Mouse (Mus musculus): ENCODE results near the gene Srprb.

Gene Srprb

DNA sequence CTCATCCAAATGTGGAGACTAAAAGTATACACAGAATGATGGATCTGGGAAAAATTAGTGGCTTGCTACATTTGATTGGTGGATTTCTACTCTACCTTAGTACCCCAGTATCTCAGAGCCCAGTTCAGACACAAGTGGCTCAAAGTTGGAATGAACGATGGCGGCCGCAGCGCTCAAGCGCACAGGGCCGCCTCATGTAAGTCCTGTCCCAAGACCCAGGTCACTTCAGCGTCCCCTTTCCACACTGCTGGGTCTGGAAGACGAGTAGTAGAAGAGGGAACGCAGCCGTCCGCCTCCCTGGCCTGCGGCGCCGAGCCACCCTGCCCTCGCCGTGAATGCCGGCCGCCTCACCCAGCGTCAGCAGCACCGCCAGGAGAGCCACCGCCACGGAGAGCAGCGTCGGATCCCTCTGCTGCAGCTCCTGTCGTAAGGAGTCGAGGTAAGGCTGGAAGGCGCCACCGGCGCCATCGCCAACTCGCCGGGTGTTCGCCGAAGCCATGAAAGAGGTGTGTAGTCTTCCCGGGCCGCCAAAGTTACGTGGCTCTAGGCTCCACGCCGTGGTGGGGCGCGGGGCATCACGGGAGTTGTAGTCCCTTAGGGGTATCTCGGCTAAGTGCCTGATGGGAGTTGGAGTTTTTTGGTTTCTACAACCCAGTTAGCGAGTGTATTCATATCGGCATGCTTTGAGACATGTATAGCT, at the start of gene Srprb:
Gene Srprb (minus strand): TSS at position 577 of the 700 bp plus-strand sequence.
- peak; percentile 95 for DNase-seq (ENCODE audit: low spot score)

DNA sequence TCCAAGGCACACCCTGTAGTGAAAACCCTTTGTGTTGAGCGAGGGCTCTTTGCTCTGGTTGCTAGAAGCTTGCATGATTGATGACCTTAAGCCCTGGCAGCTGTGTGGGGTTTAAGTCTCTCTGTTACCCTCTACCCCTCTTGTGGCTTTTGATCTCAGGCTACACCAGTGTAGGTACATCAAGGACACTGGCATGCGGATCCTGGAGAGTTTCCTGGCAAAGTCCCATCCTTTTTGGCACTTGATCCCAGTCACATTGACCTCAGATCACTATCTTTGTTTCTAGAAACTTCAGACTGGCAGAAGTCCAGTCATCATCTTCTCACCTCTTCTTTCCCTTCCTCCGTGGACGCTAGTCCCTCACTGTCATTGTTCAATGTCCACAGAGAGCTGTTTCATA, 46.7 kb upstream of the Srprb start:
- DNase-seq (ENCODE audit: low spot score) = no peak

DNA sequence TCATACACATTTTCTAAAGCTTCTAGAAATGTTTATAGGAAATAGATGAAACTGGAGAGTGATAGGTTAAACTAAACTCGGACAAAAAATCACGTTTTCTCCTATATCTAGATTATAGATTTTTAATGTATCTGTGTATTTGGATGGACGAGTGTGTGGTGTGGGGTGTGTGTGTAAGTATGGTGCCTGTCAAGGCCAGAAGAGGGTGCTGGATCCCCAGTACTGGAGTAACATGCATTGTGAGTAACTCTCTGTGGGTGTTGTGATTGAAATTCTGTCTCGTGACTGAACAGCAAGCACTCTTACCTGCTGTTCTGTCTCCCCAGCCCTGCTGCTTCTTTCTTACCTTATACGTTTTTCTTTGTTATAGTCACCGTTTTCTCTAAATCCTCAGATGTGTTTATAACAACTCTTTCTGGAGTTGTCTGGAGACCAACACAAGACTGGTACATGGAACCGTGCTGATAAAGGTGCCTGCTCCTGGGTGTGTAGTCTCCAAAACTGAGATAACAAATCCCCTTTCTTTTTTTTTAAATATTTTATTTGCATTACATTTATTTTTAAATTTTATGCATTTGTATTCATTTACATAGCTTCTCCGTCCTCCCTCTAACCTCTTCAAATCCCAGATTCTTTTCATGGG, 44.7 kb upstream of the Srprb start:
- DNase-seq (ENCODE audit: low spot score) = no peak

DNA sequence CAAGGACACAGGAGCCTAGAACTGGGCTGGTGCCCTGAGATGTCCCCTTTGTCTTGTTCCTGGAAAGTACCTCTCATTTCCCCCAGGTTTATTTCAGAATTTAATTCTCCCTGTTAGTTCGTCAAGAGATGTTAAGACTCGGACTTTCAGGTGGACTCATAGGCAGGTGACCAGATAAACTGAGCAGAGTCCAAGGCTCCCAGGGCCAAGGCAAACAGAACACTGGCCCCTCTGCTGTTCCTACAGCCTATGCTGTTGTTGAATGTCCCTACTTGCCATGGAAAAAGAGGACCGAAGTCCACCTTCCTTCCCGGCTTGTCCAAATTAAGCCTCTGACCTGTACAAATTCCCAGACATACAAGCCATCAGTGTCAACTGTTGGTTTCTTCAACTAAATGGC, 41.7 kb upstream of the Srprb start:
- no peak for DNase-seq (ENCODE audit: low spot score)

DNA sequence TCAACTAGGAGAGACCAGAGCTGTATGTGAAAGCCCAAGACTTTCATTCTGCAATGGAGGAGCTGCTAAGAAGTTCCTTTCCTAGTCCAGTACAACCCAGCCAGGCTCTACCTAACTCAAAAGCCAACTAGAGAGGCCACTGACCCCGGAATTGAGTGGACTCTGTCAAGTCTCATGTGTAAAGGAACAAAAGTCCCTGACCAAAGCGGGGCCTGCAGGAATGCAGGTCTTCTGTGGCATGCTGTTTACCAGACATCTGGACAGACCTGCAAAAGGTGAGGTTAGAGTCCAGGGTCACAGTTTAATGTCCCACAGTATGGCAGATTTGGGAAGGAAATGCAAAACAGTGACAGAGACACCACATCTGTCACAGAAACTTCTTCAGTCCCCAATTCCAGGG, 39.3 kb upstream of the Srprb start:
- DNase-seq (ENCODE audit: low spot score) = no peak

DNA sequence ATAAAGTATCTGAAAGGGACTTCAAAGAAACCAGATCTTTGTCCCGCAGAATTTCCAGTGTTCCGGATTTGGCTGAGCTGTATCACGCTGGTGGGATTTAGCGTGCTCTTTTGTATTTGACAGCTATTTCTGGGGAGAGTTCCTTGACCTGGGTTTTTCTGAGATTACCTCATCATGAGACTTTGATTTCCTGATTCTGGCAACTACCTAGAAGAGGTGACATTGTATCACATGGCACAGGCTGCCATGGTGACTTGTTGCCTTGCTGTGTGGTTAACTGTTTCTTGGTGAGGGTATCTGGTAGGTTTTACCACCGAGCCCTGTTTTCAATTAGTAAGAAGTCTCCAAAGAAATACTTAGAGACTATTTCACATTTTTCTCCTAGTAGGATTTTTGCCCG, 37.5 kb upstream of the Srprb start:
- no peak for DNase-seq (ENCODE audit: low spot score)

DNA sequence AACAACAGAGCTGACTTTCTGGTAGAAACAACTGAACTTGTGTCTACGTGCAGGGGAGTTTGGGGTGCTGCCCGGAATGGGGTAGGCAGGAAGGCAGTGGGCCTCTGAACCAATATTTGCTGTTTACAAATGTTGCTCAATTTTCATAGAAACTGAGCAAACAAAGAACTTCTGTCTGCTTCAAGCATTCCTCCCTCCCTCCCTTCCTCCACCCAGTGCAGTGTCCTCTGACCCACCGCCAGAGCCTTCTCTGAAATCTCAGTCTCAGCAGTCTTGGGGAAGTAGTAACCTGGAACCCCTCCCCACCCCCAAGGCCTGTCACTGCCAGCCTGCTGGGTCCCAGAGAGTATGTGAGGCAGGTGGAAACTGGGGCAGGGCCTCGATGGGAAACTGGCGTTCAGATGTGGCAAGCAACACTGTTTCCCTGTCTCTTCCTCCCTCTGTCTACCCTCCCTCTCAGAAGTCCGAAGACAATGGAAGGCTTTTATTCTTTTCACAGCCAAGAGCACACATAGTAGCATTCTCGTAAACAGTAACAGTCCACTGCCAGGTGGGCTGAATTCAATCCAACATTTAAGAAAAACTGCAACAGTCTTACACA, 32.7 kb upstream of the Srprb start:
- DNase-seq (ENCODE audit: low spot score) = peak; percentile 58

DNA sequence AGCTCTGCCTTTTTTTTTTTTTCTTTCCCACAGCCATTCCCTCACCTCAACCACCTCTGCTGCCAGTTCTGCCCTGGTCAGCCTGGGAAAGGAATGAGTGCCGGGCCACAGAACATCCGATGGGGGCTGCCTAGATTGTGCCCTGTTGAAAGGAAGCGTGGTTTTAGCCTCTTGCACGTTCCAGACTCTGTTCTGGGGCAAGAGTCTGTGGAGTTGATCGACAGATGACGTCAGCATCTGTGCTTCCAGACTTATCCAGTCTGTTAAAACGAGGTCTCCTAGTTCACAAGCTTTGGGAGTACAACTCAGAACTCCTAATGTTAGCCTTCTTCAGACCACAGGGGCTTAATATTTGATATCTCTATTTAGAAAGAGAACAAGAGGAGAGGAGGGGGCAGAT, 32.1 kb upstream of the Srprb start:
- no peak for DNase-seq (ENCODE audit: low spot score)

DNA sequence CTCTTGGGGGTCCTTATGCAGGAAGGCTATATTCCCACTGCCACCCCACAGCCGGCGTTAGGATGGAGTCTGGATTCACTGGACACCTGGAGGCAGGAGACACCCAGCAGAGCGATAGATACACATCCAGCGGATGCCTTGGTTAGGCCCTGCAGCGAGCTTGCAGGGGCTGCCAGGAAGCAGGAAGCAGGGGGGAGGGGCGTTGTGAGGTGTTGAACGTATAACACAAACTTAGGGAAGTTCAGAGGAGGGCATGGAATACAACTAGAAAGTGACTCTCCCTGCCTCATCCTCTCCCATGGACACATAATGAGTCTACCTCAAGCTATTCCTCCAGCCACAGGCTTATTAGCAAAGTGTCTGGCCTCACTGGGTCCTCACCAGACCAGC, 31.1 kb upstream of the Srprb start:
- DNase-seq (ENCODE audit: low spot score) = no peak

DNA sequence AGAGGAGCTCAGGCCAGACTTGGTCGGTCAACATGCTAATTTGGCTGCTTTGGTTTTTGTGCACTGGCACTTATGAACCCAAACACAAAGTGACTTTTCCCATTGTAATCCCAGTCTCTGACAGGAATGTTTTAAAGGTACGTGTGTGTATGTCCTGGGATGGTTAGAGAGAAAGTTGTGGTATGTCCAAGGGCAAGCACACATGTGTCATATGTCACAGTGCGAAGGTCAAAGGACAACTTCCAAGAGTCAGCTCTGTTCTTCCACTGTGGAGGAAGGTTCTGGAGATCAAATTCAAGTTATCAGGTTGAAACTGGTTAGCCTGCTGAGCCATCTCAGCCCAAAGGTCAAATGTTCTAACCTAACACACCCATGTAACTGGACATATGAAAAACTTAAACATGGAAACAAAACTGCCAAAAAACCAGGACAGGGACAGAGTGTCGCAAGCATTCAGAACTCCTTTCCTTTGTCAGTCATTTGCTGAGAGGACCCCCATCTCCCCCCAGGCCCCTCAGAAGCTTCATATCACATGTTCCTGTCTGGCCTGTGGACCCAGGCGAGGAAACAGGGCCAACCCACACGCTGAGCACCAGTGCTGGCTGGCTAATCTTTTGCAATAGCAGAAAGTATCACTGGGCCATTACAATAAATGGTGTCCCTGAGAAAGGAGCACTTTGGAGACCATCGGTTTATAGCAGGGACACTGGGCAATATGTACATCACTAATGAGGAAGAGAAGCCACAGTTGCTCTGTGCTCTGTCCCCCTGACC, 30.5 kb upstream of the Srprb start:
- DNase-seq (ENCODE audit: low spot score) = no peak

DNA sequence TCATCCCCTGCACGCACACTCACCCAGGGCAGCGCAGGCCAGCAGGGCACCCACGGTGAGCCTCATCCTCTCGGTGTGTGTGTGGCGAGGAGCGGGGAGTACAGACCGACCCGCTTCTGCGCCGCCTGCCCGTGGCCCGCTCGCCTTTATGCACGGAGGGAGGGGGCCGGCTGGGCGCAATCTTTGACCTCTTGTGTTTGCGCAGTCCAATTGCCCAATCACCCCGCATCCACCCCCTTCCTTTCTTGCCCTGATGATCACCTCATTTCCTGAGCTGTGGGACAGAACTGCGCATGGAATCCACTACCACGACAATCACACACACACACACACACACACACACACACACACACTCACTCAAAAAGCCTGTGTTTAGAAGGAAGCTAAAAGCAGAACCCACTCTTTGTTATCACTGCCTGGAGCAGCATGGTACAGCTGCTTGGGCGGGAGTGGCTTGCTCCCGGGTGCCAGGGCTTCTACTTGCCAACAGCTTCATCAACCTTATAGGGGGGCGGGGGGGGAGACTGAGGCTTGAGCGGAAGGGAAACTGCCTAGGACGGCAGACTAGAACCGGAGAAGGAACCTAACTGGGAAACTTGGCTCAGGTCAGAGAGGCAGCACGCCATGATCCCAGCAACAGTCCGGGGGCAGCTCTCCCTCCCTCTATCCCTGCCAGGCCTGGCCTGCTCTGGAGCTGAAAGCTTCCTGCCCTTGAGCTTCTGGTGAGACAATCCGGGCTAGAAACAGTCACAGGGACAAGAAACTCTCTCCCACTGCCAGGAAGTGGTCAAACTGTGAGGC, 28.4 kb upstream of the Srprb start, which contains the start of the genes Gm20425 and Trf:
Gene Gm20425 (minus strand): TSS at position 157 of the 801 bp plus-strand sequence.
Gene Trf (minus strand): TSS at position 294 of the 801 bp plus-strand sequence.
- peak; percentile 65 for DNase-seq (ENCODE audit: low spot score)

DNA sequence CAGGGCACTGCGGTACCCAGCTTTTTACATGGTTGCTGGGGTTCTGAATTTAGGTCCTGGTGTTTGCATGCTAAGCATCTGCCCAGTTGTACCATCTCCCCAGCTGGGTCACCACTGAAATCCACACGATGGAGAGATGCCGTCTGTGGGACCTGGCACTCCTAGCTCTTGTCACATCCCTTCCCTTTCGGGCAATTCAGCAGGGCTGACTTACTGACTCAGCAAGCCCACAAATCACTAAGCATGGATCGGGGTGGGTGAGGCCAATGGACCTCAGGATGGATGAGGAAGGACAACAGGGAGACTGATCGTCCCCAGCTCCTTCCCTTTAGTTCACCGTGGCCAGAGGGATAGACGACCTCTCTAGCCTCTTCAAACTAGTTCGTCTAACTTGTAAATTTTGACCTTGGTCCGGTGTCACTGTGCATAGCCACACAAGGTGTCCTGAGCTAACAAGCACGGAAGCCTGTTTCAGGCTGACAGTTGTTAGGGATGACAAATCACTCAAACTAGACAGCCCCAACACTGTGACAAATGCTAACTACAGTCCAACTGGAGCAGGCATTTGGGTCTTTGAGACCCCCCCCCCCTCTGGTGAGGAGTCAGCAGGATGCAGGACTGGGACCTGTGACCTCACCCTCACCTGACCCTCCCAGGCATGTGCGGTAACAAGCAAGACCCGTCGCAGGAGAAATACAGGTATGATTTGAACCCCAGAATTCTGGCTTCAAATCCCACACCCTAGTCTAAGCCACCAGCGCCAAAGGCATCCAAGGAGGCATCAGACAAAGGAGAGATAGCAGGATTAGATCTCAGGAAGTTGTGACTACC, 27.3 kb upstream of the Srprb start:
- DNase-seq (ENCODE audit: low spot score) = no peak

DNA sequence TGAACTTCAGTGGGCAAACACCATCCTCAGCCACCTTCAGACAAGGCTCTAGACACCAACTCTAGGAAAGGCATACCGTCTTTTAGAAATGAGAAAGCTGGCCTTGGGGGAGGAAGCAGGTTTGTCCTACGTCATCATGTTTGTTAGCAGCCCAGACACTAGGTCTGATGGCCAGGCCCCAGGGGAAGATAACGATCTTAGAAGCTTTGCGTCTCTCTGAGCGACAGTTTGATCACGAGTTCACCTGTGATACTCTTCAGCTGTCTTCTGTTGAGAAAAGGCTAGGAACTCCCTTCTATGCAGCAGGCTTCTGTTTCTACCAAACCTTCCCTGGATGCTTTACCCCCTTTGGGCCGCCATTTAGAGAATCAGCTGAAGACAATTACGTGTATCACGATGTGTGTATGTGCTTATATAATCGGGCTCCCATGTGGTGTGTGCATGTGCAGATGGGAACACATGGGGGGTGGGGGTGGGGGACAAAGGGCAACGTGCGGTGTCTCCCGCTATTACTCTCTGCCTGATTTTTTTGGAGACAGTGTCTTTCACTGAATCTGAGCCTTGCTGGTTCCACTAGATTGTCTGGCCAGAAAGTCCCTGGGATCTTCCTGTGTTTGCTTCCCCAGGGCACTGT, 26.6 kb upstream of the Srprb start:
- DNase-seq (ENCODE audit: low spot score) = no peak

DNA sequence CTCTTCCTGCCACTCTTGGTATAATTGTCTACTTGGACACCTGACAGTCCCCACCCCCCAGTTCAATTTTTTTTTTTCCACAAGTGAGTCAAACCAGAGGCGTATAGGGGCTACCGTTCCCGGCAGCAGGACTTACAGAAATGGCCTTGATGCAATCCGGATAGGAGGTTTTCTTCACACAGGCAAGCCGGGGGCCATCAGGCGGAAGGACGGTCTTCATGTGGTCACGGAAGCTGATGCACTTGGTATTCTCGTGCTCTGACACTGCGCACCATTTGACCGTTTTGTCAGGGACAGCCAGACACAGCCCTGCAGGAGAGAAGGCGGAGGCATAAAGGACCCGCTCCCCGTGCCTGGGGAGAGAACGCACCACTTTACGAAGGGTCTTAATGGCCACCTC, 25.8 kb upstream of the Srprb start:
- DNase-seq (ENCODE audit: low spot score) = no peak

DNA sequence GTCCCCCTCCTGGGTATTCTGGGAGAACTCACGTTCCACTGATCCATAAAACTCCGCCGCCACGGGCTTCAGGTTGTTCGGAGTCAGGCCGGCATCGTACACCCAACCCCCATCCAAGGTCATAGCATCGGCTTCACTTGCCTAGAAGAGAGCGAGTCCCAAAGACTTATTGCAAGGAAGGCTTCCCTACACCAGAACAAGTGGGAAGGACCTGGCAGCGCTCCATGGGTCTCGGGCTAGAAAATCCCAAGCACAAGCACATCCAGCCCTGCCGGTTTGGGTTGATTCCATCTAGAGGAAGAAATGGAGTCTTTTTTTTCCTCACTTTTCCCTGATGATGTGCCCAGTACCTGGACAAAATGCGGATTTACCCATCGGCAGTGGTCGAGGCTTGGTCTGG, 24.9 kb upstream of the Srprb start:
- DNase-seq (ENCODE audit: low spot score) = peak; percentile 30

DNA sequence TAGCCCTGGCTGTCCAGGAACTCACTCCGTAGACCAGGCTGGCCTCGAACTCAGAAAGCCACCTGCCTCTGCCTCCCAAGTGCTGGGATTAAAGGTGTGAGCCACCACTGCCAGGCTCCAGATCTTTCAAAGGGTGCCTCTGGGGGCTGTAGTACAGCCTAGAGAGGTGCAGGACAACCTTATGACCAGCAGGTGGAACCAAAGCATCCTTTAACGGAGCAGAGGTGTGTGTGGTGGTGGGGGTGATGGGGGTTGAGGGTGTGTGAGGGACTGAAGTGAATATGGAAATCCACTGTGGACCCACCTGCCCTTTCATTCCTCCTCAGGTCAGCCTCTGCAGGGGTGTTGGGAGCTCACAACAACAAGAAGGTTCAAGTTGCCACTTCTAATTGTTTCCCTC, 23.5 kb upstream of the Srprb start:
- no peak for DNase-seq (ENCODE audit: low spot score)

DNA sequence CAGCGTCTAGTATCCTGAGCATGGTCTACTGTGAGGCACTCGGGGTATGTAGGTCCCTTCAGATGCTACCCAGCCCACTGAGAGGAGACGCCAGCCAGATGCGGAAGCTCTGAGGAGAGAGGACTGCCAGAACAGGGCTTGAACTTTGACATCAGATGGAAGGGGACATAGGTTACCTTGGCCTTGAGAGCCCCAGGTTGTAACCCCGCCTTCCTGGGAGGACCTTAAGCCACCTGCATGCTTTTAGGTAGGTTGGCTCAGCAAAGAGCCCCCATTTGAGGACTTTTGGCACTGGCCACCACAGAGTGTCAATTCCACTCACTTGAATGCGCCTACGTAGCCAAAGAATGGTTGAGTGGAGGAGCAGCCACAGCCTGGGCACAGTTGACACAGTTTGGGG, 22.8 kb upstream of the Srprb start:
- no peak for DNase-seq (ENCODE audit: low spot score)

DNA sequence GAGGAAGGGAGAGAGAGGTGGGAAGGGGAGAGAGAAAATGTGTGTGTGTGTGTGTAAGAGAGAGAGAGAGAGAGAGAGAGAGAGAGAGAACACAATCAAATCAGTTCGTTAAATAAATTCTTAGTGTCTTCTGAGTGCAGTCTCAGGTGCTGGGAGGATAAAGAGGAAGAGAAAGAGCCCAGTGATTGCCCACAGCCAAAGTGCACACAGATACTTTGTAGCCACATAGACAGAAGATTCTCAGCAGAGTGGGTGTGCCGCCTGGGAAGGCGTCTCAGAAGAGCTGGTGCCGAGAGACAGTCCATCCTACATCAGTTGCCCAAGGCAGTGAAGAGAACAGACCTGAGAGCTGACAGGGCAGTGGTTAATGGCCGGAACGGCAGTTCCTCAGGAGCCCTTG, 12.3 kb upstream of the Srprb start:
- DNase-seq (ENCODE audit: low spot score) = no peak

DNA sequence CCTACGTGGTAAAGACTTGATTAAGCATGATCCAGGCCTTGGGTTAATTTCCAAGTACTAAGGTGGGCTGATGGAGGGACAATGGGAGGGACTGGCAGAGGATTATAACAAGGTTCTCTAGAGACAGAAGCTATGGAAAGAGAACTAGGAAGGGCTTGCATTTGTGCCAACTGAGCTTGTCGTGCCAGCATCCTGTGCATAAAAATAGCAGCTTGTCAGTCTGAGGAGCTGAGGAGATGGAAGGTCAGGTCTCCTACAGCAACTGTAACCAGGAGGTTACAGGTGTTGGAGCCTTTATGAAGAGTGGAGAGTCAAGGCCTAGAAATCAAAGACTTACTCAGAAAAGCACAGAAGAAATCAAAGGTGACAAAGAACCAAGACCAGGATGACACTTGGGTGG, 11.7 kb upstream of the Srprb start:
- DNase-seq (ENCODE audit: low spot score) = no peak

DNA sequence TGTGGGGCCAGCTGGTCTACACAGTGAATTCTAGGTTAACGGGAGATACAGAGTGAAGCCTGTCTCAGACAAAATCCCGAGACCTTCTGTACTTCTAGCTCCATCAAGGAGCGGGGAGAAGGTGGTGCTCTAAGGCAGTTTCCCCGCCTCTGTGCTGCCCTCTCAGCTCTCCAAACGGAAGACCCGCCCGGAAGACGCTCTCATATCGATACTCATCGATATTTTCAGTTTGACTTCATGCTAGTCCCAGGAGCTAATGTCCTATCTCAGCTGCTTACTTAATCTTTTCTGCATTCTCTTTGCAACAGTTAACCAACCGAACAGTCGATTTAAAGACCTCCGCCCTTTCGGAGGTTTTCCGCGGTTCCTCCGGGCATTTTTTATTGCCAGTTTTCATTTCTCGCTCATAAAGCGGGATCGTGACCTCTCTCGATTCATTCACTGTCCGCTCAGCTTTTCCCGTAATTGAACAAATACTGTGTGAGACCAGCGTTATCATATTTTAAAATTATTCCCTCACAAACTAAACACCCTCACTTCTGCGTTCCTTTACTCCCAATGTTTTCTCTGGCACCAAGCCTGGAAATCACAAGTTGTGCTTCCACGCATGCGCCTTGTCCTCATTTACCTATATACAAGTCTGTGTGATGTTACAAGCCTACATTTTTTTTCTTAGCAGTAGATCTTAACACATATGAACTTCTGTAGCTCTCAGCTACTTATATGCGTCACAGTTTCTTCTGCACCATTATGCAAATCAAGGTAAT, 10.9 kb upstream of the Srprb start:
- no peak for DNase-seq (ENCODE audit: low spot score)

Measured in urinary bladder, postnatal 14 days (tissue).